Mouse (Mus musculus): ENCODE measurements around the gene Etfrf1. TPM values are rescaled to one million over a fixed set of nuclear protein-coding genes. Genes with fewer than 3 reads are reported as not detected.

The Etfrf1 gene
- polyA plus RNA-seq, 1 experiment from 2014 or later: 24.8 TPM

- Histone ChIP-seq H3K4me1 (replicated peaks; ENCODE audit: control insufficient read depth, insufficient read depth, low read length) (no peaks in the 10 kb centered on the region), H3K4me2 (peak overlapping the region; percentile 51), H3K36me3 (ENCODE audit: control insufficient read depth, insufficient read depth, low read length) (no peaks in the 10 kb centered on the region), H3K27me3 (replicated peaks; ENCODE audit: control insufficient read depth, insufficient read depth, low read length) (no peaks in the 10 kb centered on the region), H3K9me3 (ENCODE audit: control insufficient read depth, low read length) (no peaks in the 10 kb centered on the region), H3K9ac (ENCODE audit: low read depth, low read length) (no peak overlapping the region), H3K27ac (ENCODE audit: low read depth, low read length) (no peak overlapping the region), H3K4me3 (ENCODE audit: low read depth, low read length) (peak overlapping the region; percentile 20)
- no peak for ATAC-seq (replicated peaks; ENCODE audit: low FRiP score)
- DNase-seq (ENCODE audit: low spot score): no peak
- 56% methylated on average over 27 of the region's 27 CpGs for WGBS
Measured at GRCm38 (mm10) chr6:145187093-145188088, 23.5 kb upstream of the Etfrf1 start.

GRCm38 (mm10) chr6:145193038-145193437 lies 17.9 kb upstream of the Etfrf1 start:
- Histone ChIP-seq H3K27ac (ENCODE audit: low read depth, low read length) (no peak overlapping the region), H3K27me3 (replicated peaks; ENCODE audit: control insufficient read depth, insufficient read depth, low read length) (no peaks in the 10 kb centered on the region), H3K36me3 (ENCODE audit: control insufficient read depth, insufficient read depth, low read length) (no peaks in the 10 kb centered on the region), H3K4me1 (replicated peaks; ENCODE audit: control insufficient read depth, insufficient read depth, low read length) (no peaks in the 10 kb centered on the region), H3K4me2 (no peak overlapping the region), H3K9me3 (ENCODE audit: control insufficient read depth, low read length) (no peaks in the 10 kb centered on the region), H3K4me3 (ENCODE audit: low read depth, low read length) (no peak overlapping the region), H3K9ac (ENCODE audit: low read depth, low read length) (no peak overlapping the region)
- ATAC-seq (replicated peaks; ENCODE audit: low FRiP score): no peak
- DNase-seq (ENCODE audit: low spot score): no peak
- WGBS: 82% methylated on average over 3 of the region's 3 CpGs

GRCm38 (mm10) chr6:145193446-145193845 lies 17.5 kb upstream of the Etfrf1 start:
- no peak overlapping the region for H3K9ac ChIP-seq (ENCODE audit: low read depth, low read length)
- no peaks in the 10 kb centered on the region for H3K36me3 ChIP-seq (ENCODE audit: control insufficient read depth, insufficient read depth, low read length)
- H3K4me1 ChIP-seq (replicated peaks; ENCODE audit: control insufficient read depth, insufficient read depth, low read length): no peaks in the 10 kb centered on the region
- H3K27ac ChIP-seq (ENCODE audit: low read depth, low read length): no peak overlapping the region
- H3K4me3 ChIP-seq (ENCODE audit: low read depth, low read length): no peak overlapping the region
- H3K4me2 ChIP-seq: no peak overlapping the region
- WGBS: 60% methylated on average over 11 of the region's 11 CpGs
- no peaks in the 10 kb centered on the region for H3K27me3 ChIP-seq (replicated peaks; ENCODE audit: control insufficient read depth, insufficient read depth, low read length)
- no peaks in the 10 kb centered on the region for H3K9me3 ChIP-seq (ENCODE audit: control insufficient read depth, low read length)
- no peak for ATAC-seq (replicated peaks; ENCODE audit: low FRiP score)
- DNase-seq (ENCODE audit: low spot score): no peak

- DNase-seq (ENCODE audit: low spot score) (no peak), ATAC-seq (replicated peaks; ENCODE audit: low FRiP score) (no peak)
- Histone ChIP-seq H3K27ac (ENCODE audit: low read depth, low read length) (no peak overlapping the region), H3K4me1 (replicated peaks; ENCODE audit: control insufficient read depth, insufficient read depth, low read length) (no peaks in the 10 kb centered on the region), H3K9ac (ENCODE audit: low read depth, low read length) (no peak overlapping the region), H3K36me3 (ENCODE audit: control insufficient read depth, insufficient read depth, low read length) (no peaks in the 10 kb centered on the region), H3K4me2 (no peak overlapping the region), H3K9me3 (ENCODE audit: control insufficient read depth, low read length) (no peaks in the 10 kb centered on the region), H3K27me3 (replicated peaks; ENCODE audit: control insufficient read depth, insufficient read depth, low read length) (no peaks in the 10 kb centered on the region), H3K4me3 (ENCODE audit: low read depth, low read length) (no peak overlapping the region)
- WGBS: 86% methylated on average over 8 of the region's 8 CpGs
Measured at GRCm38 (mm10) chr6:145197949-145198686, 12.8 kb upstream of the Etfrf1 start.

- no peak for ATAC-seq (replicated peaks; ENCODE audit: low FRiP score)
- Histone ChIP-seq H3K27ac (ENCODE audit: low read depth, low read length) (no peak overlapping the region), H3K27me3 (replicated peaks; ENCODE audit: control insufficient read depth, insufficient read depth, low read length) (no peaks in the 10 kb centered on the region), H3K36me3 (ENCODE audit: control insufficient read depth, insufficient read depth, low read length) (no peaks in the 10 kb centered on the region), H3K4me2 (no peak overlapping the region), H3K4me1 (replicated peaks; ENCODE audit: control insufficient read depth, insufficient read depth, low read length) (no peaks in the 10 kb centered on the region), H3K9me3 (ENCODE audit: control insufficient read depth, low read length) (no peaks in the 10 kb centered on the region), H3K9ac (ENCODE audit: low read depth, low read length) (no peak overlapping the region), H3K4me3 (ENCODE audit: low read depth, low read length) (no peak overlapping the region)
- 78% methylated on average over 13 of the region's 13 CpGs for WGBS
- DNase-seq (ENCODE audit: low spot score): peak; percentile 17
Measured at GRCm38 (mm10) chr6:145202432-145203125, 8.4 kb upstream of the Etfrf1 start.

GRCm38 (mm10) chr6:145204440-145204839 lies 6.5 kb upstream of the Etfrf1 start:
- no peak overlapping the region for H3K4me2 ChIP-seq
- no peak overlapping the region for H3K9ac ChIP-seq (ENCODE audit: low read depth, low read length)
- 84% methylated on average over 6 of the region's 6 CpGs for WGBS
- no peaks in the 10 kb centered on the region for H3K27me3 ChIP-seq (replicated peaks; ENCODE audit: control insufficient read depth, insufficient read depth, low read length)
- no peaks in the 10 kb centered on the region for H3K9me3 ChIP-seq (ENCODE audit: control insufficient read depth, low read length)
- H3K36me3 ChIP-seq (ENCODE audit: control insufficient read depth, insufficient read depth, low read length): no peaks in the 10 kb centered on the region
- H3K27ac ChIP-seq (ENCODE audit: low read depth, low read length): no peak overlapping the region
- DNase-seq (ENCODE audit: low spot score) (no peak), ATAC-seq (replicated peaks; ENCODE audit: low FRiP score) (no peak)
- H3K4me1 ChIP-seq (replicated peaks; ENCODE audit: control insufficient read depth, insufficient read depth, low read length): no peaks in the 10 kb centered on the region
- H3K4me3 ChIP-seq (ENCODE audit: low read depth, low read length): no peak overlapping the region

GRCm38 (mm10) chr6:145205142-145205541 lies 5.8 kb upstream of the Etfrf1 start:
- DNase-seq (ENCODE audit: low spot score) (no peak), ATAC-seq (replicated peaks; ENCODE audit: low FRiP score) (no peak)
- WGBS: 77% methylated on average over 10 of the region's 10 CpGs
- Histone ChIP-seq H3K9me3 (ENCODE audit: control insufficient read depth, low read length) (no peaks in the 10 kb centered on the region), H3K4me2 (no peak overlapping the region), H3K9ac (ENCODE audit: low read depth, low read length) (no peak overlapping the region), H3K4me3 (ENCODE audit: low read depth, low read length) (no peak overlapping the region), H3K4me1 (replicated peaks; ENCODE audit: control insufficient read depth, insufficient read depth, low read length) (peaks cover 1% of the 10 kb centered on the region; the same call in 1 of the 2 replicates), H3K27me3 (replicated peaks; ENCODE audit: control insufficient read depth, insufficient read depth, low read length) (no peaks in the 10 kb centered on the region), H3K36me3 (ENCODE audit: control insufficient read depth, insufficient read depth, low read length) (no peaks in the 10 kb centered on the region), H3K27ac (ENCODE audit: low read depth, low read length) (no peak overlapping the region)

GRCm38 (mm10) chr6:145210056-145210680 lies 766 bp upstream of the Etfrf1 start:
- Histone ChIP-seq H3K4me2 (peak overlapping the region; percentile 74), H3K4me1 (replicated peaks; ENCODE audit: control insufficient read depth, insufficient read depth, low read length) (peaks cover 8% of the 10 kb centered on the region), H3K27me3 (replicated peaks; ENCODE audit: control insufficient read depth, insufficient read depth, low read length) (no peaks in the 10 kb centered on the region), H3K27ac (ENCODE audit: low read depth, low read length) (no peak overlapping the region), H3K4me3 (ENCODE audit: low read depth, low read length) (peak overlapping the region; percentile 36), H3K9ac (ENCODE audit: low read depth, low read length) (0 out of 2 replicates have a peak overlapping the region, but pooled peaks have one; percentile 48), H3K36me3 (ENCODE audit: control insufficient read depth, insufficient read depth, low read length) (0 out of 2 replicates have a peak, but pooled peaks cover 2% of the 10 kb centered on the region), H3K9me3 (ENCODE audit: control insufficient read depth, low read length) (no peaks in the 10 kb centered on the region)
- WGBS: 41% methylated on average over 8 of the region's 8 CpGs
- ATAC-seq (replicated peaks; ENCODE audit: low FRiP score): no peak
- no peak for DNase-seq (ENCODE audit: low spot score)
